Mouse (Mus musculus) kidney, postnatal 25 days (tissue): ENCODE data around the gene Eif3k.

ENCODE experiments used
- DNase-seq, 2 experiments: peaks; one replicate each; pipeline ENCODE4 v3.0.0; 2021; ENCODE audit warnings: mixed read lengths in 2 of 2

Gene Eif3k

DNA sequence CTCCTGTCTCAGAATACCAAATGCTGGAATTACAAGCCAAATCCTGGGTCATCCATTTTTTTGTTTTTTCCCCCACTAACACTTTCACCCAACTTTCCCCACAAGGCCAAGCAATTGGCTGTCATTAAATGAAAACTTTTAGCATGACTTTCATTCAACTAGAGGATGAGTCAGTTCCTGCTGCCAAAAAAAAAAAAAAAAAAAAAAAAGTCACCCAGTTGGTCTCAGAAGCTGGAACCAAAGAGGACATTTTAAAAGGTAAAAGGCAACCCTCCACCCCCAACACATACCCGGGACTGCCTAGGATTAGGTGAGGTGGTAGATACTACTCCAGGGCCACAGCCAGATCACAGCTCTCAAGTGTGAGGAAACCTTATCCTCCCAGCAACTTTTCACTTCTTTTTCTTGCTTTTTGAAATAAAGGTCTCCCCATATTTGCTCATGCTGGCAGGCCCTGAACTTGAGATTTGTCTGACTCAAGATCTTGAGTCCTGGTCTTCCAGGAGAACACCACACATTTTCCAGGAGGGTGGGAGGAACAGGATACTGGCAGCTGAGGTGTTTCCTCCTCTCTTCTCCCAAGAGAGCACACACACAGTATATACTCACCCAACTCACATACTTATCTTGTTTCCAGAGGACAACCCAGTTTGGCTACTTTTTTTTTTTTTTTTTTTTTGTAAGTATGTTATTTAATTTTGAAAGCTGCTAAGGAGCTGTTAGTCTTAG lies 23.5 kb downstream of the Eif3k start:
- peak in 1 of 2 experiments; percentile 52 for DNase-seq

DNA sequence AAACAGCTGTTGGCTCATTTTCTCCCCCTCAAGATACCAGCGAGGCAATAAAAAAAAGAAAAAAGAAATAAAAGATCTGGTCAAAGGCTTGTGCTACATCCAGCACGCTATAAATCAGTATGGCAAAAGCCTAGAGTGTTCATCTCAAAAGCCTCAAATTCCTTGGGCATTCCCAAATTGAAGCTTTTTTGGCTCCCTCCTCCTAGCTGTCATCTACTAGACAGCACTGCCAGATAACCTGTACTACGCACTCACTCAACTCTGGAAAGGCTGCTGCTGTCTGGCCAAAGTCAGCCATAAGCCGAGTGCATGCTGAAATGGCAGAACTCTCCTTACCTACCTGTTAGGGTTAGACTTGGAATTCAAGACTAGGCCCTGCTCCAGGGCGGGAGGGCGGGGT lies 24.4 kb downstream of the Eif3k start:
- DNase-seq, result peak in 1 of 2 experiments; percentile 60

DNA sequence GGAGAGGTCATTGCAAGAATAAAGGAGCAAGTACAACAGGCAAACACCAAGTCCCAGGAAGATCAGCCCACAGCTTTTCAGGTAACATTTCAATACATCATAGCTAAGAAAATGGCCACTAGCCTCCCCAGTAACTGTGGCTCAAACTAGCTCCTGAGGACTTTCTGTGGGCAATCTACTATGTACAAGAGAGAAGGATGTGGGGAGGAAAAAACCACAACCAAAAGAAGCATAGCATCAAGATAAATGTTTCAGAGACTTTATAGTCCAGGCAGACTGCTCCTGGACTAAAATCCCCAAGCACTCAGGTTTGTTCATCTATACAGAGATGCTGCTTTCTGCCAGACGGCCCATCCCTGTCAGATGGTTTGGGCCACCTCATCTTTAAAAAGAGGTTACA lies 25.4 kb downstream of the Eif3k start:
- DNase-seq, result no peak

DNA sequence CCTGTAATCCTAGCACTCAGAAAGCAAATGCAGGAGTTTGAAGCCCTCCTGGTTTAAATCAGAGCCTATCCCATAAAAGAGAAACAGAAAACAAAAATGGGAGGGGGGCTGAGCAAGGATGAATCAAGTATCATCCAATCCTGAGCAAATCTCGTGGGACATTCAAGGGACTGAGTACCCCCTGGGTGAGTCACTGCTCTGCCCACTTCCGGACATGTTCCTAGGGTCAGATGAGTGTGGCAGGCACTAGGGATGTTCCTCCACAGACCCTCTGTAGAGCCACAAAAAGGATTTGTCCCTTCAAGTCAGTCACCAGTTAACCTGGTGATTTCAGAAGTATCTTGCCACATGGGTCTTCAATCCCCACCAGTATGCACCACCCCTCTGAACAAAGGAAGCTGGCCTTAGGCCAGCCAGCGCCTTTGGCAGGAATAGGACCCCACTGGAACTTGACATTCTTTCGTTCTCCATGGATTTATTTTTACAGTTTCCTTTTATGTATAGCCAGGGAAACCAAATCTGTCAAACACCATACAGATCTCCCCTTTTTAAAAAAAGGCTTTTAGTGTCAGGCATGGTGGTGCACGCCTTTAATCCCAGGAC lies 26.3 kb downstream of the Eif3k start:
- no peak for DNase-seq

DNA sequence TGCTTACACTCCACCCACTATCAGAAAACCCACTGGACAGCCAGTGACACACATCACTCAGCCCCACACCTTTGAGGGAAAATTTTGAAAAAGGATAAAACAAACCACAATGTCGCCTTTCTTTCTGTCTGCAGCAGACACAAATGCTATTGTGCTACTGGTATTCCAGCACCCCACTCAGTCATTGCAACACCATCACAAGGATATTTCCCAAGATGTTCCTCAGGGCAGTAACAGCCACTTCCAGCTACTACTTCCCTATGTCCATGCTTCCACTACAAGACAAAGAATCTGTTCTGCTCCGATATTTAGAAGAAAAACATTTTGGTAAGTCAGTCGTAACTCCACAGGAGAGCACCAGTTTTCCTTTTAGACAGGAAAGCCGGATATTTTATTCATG lies 26.9 kb downstream of the Eif3k start:
- DNase-seq, result no peak

DNA sequence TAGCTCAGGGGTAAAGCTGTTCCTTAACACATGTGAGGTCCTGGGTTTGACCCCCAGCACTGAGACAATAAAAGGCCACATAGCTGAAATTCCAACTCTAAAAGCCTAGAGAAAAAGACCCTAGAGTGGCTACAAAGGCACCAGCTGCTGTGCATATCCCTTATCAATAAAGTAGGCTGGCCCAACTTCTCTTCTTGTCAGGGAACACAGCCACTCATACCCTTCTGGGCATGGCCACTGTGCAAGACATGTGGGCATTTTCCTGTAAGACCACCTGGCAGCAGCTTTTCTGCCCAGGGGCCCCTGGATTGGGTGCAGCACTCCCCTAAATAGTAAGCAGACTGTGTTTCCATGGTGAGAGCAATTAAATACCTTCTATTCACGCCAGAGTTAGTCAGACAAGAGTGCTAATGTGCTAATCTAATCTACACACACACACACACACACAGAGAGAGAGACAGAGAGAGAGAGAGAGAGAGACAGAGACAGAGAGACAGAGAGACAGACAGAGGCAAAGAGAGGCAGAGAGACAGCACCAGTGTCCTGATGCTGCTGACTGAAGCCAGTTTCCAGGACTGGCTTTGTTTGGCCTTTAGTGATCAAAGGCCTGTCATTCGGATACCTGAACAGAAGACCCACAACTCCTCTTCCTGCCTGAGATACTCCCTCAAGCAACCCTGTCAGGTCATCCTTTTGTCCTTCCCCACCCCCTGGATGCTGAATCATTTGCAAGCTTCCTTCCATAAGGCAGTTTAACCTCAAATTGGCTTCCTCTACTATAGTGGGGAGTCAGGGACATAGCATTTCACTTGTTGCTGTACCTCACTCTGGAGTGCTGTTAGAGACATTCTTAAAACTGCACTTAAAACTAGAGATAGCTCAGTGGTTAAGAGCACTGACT lies 27.9 kb downstream of the Eif3k start:
- DNase-seq, result no peak

DNA sequence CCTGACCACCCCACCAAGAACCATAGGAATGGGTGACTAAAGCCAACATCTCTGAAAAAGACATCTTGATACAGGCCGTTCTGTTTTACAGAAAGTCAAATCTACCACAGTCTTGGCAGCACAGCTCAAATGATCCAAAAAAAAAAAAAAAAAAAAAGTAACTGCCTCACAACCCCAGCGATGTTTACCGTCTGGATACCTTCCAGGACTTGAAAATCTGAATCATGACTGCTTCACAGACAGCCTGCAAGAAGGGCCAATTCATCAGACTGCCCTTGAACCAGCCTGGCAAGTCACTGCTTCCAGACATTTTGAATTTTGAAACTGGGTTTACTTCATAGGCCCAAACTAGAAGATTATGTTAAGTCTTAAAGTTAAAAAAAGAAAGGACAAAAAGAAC lies 28.9 kb downstream of the Eif3k start:
- no peak for DNase-seq

DNA sequence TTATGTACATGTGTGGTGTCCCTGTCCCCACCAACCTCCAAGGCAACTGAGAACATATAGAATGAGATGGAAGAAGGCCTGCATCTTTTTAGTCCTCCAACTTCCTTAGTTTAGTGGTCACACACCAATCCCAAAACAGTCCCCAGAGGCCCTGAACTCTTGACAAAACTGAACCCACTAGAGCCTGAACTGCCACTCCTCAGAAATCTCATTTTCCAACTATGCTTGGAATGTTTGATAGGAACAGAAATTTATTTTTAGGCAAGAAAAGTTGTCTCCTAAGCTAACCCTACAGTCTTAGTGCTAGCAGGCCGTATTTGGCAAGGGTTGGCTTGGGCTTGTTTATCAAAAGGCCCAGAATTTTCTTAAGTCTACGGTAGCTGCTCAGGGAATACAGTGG lies 29.9 kb downstream of the Eif3k start:
- DNase-seq, result no peak

DNA sequence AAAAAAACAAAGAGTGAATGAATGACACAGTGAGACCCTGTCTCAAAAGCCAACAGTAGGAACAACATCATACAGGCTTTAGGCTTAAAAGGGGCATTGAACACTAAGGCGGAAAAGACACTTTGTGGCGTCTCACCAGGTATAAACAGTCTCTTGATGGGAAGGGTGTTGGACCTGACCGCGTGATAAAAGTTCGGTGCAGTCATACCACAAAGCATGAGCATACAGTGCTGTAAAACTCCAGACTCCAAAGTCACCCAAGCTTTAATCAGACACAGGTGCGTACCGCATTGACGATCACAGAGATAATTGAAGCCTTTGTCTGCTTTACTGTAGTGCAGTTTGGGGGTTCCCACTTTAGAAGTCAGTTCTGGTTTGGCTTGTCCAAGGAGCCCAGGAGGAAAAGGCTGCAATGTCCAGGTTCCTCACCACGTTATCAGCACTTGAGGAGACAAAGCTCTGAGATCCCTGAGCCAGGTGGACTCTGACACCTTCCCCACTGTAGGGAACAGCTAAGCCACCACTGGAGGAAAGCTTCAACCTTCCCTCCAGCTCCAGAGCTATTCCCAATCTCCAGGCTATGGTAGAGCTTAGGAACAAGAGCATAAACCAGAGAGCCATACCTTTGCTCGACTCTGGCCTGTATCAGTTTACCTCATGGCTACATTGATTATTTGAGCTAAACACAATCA lies 31.2 kb downstream of the Eif3k start:
- no peak for DNase-seq

DNA sequence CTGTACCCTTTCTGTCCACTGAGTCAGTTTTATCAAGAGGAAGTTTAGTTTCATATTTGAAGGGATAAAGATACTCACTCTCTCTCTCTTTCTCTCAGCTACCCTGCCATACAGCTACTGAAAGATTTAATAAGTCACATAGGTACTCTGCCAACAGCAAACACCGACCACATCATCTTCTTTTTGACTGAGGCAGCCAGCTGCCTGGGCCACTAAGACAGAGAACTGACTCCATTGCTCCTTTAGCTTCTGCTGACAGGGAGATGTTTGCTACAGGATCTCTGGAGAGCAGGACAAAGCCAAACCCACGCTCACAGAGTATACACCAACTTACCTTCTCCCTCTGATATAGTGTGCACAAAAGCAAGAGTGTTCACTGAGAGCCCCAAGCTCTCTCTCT lies 32.4 kb downstream of the Eif3k start:
- no peak for DNase-seq

DNA sequence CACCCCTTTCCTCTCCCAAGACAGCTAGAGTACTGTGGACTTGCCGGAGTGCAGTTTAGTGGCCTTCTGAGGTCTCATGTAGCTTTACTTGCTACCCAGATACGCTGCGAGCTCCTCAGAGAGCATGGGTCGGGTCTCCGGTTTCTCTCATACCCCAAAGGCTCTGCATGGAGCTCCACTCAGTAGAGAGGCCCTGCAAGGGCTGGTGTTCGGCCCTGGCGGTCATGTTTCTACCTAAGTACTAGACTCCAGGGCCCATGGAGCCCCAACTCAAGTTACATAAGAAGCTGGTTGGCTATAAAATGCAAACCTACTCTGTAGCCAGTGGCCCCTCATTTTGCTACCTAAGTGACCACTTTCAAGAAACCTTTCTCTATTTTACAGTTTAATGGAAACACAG lies 32.9 kb downstream of the Eif3k start:
- no peak for DNase-seq

DNA sequence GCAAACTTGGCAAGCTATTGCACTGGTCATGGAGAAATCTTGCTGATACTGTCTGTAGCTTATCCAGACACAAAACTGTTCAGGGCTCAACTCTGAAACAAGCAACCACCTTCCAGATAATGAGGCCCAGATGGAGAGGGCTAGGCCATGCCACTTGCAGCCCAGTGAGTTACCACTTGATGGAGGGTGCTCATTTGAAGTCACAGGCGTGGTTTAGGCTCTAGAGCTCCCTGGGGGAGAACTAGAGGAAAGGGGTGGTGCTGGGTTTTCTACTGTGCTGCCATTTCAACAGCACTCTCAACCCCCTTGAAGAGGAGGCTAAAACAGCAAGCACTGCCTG lies 35.4 kb downstream of the Eif3k start:
- DNase-seq, result no peak

DNA sequence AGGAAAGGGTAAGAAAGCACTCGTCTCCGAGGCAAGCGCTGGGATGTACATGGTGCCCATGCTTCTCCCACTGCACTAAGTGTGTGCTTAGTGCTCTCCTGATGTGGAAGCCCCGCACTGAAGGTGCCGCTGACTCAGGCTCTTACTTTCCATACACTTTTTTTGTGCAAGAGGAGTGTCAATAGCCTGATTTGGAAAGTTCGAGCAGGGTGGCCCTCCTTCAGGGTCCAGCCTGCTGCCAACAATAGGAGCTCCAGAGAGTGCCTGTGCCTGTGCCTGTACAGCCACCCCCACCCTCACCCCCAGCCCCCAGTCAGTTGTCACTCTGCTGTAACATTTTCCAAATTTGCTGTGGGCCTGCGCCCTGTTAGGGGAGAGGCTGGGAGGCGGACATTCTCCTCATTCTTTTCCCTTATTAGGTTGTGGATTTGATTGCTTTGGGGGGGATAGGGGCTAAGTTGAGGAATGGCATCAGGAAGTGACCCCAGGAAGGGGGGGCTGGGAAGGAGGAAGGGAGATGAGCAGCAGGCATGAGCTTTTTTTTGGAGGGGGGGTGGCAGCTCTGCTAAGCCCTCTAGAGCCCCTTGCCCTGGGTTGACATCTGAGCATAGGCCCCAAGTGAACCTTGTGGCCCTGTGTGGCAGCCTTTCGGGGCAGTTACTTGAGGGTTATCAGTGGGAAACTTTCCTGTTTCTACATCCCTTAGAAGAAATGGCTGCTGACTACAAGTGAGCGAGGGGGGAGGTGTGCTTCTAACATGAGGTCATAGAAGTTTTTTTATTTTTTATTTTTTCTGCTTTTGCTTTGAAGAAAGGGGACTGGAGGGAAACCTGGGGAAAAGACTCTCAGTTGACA lies 36.0 kb downstream of the Eif3k start:
- peak; percentile 66 to 77 for DNase-seq

DNA sequence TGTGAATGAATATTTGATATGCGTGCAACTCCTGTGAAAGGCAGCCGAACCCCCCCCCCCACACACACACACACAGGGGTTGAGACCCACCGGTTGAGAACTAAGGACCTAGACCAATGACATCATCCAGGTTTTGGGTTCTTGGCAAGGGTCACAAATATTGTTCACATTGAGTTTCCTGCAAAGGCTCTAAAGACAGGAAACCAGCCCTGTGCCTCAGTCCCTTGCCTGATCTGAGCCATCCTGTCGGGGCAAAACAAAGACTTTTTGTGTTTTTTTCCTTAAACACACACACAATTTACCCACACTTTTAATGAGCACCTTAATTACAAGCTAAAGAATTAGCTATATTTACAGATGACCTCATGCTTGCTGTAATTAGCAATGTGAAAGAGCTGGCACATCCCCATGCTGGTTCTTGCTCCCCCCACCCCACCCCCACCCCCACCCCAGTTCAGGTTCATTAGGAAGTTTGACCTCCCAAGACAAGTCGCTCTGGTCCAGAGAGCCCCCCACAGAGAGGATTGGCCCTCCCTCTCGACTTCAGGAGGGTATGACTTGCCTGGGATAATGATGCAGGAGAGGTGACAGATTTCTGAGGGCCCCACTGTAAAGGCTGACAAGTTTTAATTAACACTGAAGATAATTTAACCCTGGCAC lies 36.8 kb downstream of the Eif3k start:
- no peak for DNase-seq

DNA sequence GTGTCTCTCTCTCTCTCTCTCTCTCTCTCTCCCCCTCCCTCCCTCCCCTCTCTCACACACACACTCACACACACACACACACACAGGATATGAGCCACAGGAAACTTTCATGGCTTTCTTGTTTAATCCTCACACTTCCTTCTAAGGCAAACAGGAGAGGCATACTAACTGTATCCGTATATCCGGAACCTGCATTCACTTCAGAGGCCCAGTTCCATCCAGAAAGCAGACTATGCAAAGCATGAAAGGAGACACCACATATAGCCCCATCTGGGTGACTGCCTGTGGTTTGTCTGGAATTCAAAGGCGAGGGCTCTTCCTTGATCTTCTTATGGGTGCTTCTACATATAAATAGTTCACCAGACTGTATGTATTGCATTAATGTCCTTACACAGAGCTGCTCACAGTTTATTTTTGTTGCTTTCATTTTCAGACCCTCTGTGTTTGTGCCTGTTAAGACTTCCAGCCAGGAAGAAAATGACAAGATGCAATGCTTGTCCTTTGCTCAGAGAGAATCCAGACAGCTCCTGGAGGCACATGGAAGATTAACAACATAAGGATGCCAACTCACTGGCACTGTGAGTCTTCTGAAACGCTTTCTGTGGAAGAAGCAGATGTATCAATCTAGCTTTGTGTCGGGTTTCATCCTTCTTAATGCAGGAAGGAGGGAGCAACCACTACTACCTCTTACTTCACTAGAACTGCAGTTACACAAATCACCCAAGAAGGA lies 38.0 kb downstream of the Eif3k start:
- DNase-seq, result no peak

DNA sequence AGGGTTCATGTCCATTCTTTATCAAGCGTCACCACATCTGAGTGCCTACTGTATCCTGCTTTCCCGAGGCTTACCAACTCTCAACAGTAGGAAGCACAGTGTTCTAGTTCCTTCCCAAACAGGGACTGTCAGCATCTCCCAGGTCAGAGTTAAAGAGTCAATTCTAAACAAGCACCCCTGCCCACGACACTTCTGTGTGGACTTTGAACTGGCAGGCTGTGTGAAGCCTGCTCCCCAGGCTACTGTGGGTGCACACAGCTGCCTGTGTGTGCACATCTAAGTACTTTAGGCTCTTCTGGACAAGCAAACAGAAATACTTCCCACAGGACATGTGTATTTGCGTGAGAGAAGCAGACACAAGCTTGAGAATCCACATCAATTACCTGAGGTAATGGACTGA lies 40.1 kb downstream of the Eif3k start:
- peak; percentile 52 to 83 for DNase-seq

DNA sequence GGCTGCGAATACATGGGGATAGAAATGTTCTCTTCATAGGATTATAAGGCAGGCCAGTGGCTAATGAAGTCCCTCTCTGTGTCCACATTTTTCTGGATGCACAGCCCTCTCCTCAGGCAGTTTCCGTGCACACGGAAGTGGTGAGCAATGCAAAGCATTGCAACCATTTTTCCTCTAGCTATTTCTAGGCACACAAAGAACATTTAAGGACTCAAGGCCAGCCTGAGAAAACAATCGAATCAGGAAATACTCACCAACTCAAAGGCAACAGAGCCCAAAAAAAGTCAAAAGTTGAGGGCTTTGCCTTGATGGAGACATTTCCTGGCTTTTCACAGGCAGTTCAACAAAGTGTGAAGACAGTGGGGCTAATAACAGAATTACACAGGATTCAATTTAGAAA lies 40.5 kb downstream of the Eif3k start:
- DNase-seq, result no peak

DNA sequence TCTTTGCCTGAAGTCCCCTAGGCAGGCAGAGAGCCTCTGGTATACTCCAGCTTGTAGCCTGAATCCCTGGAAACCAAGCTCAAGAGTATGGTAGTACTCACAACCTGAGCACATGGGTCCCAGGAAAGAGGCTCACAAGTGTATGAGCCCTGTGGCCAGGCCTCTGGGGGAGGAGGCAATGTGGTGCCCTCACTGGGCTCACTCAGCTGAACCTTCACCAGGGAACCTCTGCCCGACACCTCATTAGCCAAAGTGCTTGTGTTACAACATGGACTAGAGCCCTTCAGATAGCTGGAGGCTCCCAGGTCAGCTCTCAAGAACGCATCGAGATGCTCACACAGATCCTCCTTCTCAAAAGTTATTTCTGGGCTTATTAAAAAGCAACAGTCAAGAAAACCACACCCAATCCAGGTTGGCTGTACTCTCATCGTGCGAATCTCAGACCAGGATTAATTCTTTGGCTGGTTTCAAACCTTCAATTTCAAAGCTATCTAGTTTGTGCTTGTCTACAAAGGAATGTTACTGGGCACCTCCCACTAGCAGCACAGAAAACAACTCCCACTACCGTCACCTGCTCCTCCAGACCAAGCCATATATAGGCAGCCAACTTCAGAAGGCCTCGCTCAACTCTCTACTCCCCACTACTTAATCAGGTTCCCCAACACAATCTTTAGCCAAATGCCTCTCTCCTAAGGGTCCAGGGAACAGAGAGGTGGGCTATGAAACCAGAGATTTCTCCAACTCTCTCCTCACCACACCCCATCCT lies 42.1 kb downstream of the Eif3k start:
- DNase-seq, result peak; percentile 57 to 86

DNA sequence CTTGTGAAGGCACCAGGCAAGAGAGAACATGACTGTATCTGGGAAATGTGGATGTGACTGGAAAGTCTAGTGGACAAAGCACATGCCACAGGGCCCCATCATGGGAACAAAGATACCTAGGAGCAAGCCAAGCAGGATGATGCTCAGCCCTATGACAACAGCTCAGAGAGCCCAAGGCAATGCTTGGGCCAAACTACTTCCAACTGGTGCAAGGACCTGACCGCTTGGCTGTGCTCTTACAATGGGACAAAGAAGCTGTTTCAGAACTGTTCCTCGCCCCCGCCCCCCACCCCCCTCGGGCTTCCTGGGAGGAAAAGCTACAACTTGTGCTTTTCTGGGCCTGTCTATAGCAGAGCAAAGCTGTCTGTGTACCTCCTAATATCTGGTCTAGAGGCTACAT lies 43.0 kb downstream of the Eif3k start:
- DNase-seq, result no peak

DNA sequence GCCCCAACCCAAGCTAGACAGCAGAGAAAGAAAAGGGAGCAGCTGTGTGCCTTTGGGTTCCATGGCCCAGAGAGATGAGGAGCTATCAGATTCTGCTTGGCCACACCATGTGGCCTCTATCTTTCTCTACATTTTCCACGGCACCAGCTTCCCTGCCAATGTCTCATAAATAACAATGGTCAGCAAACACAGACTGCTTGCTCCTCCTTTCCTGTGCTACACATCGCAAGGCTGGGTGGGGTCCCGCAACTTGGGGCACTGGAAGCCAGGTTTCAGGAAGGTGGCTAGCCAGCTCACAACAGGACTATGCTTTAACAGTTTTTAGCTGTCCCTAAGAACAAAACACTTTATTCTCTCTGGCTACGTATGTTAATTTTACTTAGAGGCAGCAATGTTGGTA lies 44.9 kb downstream of the Eif3k start:
- DNase-seq, result peak; percentile 53 to 78
